Mouse (Mus musculus): ENCODE results near the gene Rps9.
"Not testable (repeated sequence)": the region's sequence is repeated elsewhere in the genome, so short reads cannot be mapped to it uniquely, and the experiment has no call there.

Gene Rps9

DNA sequence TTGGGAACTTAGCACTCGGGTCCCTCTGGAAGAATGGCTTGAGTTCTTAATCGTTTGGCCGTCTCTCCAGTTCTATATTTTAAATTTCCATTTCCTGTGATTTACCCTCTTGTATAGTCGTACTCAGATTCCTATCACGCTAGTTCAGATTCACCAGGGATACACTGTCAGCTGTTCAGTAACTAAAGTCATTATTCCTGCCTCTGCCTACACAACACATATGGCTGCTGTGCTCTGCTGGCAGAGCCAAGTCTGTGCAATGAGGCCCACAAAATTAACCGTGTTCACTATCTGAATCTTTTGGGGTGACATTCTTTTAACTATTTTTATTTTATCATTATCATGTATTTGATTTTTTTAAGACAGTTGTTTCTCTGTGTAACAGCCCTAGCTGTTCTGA, 5.3 kb upstream of the Rps9 start:
- no peak for DNase-seq (ENCODE audit: low read depth)

DNA sequence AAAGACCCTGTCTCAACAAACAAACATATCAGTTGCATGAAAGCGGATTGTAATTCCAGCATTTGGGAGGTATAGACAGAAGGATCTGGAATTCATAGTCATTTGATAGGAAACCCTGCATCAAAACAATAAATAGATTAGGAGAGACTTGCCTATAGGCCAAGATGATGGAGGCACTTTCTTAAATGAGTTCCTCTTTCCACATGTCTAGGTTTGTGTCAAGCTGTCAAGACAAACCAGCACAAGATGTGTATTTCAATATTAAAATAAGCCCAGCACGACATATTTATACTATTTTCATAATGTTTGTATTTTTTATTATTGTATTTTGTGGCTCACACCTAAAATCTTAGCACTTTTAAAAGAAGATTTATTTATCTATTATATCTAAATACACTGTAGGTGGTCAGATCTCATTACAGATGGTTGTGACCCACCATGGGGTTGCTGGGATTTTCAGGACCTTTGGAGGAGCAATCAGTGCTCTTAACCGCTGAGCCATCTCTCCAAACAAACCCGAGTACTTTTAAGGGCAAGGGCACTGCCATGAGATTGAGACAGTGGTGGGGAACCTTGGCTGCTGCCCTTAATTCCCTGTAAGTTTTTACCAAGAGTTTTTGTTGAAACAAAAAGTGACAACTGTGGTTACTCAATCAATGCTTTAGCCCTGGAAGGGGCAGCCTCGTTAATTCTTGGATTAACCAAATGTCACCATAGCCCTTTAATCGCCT, 480 bp upstream of the Rps9 start:
- DNase-seq (ENCODE audit: low read depth), result no peak

- DNase-seq (ENCODE audit: low read depth), result no peak
Observed at GRCm38 (mm10) chr7:3704475-3704874, 682 bp downstream of the Rps9 start.

DNA sequence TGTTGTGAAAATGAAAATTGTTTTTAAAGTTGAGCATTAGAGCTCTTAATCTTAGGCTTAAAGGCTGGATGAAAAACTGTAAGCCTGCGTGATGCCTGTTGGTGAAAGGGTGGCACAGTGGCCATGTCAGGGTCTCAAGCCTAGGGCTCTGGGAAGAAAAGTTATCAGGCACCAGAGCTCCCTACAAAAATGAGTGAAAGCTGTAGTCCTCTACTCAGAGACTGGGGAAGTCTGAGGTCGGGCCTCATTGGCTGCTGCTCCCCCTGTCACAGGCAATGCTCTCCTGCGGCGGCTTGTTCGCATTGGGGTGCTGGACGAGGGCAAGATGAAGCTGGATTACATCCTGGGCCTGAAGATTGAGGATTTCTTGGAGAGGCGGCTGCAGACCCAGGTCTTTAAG, 1.7 kb downstream of the Rps9 start:
- DNase-seq (ENCODE audit: low read depth), result not testable (repeated sequence)

- no peak for DNase-seq (ENCODE audit: low read depth)
Observed at GRCm38 (mm10) chr7:3705911-3706310, 2.1 kb downstream of the Rps9 start.

GRCm38 (mm10) chr7:3706343-3706934, 2.6 kb downstream of the Rps9 start:
- no peak for DNase-seq (ENCODE audit: low read depth)

DNA sequence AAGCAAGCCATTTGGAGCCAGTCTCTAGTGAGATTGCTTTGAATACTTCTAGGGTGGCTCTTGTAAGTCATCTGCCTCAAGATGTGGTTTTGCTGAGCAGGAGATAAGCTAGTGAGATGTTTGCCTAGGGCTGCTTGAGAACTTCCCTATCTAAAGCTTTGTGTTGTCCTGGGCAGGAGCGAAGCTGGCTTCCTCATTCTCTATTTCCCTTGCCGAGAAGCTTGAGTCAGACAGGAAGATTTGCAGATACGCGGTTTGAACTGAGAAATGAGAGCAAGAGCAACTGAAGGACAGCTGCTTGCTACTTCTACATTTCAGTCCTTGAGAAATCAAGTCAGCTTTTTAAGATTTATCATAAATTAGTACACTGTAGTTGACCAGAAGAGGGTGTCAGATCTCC, 3.2 kb downstream of the Rps9 start:
- no peak for DNase-seq (ENCODE audit: low read depth)

GRCm38 (mm10) chr7:3707568-3708413, 4.0 kb downstream of the Rps9 start:
- no peak for DNase-seq (ENCODE audit: low read depth)

GRCm38 (mm10) chr7:3708447-3708980, 4.7 kb downstream of the Rps9 start:
- not testable (repeated sequence) for DNase-seq (ENCODE audit: low read depth)

- DNase-seq (ENCODE audit: low read depth), result no peak
Observed at GRCm38 (mm10) chr7:3709000-3709399, 5.2 kb downstream of the Rps9 start.

DNA sequence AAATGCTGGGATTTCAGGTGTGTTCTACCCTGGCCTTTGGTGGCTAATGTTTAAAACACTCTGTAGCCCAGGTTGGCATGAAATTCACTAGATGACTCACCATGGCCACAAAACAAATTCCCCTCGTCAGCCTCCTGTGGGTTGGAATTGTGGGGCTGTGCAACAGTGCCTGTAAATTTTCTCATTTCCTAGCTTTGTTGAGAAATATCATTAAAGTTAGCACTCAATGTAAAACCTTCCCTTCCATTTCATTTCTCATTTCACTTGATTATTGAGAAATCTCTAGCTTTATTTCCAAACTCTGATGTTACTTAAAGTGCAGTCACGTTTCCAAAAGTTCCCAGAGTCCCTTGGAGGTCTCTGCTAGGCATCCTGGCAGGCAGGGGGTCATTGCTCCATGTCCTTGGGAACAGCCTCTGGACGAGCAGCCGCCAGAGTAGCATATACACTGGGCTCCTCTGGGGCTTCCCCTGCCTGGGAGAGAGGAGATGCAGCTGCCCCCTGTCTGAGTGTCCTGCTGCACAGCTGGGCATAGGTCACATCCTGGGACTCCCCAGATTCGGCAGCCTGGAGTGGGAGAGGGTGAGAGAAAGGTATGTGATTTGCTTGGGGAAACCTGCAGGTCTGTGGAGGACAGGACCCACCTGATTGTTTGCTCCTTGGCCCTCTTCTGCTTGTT, 8.6 kb downstream of the Rps9 start:
- DNase-seq (ENCODE audit: low read depth), result no peak

GRCm38 (mm10) chr7:3715249-3715648, 11.5 kb downstream of the Rps9 start:
- no peak for DNase-seq (ENCODE audit: low read depth)

- not testable (repeated sequence) for DNase-seq (ENCODE audit: low read depth)
Observed at GRCm38 (mm10) chr7:3720268-3720667, 16.5 kb downstream of the Rps9 start, which contains the start of gene Pirb. Pirb (minus strand) TSS chr7:3720391.

DNA sequence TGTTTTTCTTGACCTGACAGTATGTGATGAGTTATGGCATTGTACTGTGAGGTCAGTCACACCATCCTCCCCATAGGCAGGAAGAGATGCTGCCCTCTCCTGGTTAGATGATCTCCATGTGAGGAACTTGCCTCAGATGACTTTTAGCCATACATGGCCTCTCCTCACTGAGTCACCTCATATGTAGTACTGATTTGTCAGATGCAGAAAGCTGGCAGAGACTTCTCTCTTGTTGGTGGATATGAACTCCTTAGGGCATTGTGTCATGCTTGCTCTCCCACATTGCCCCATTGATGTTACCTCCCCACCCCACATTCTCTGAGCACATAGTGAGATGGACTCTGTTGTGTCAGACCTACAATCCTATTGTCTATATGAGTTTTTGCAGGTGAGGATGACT, 21.7 kb downstream of the Rps9 start:
- not testable (repeated sequence) for DNase-seq (ENCODE audit: low read depth)

GRCm38 (mm10) chr7:3732675-3733074, 28.9 kb downstream of the Rps9 start:
- DNase-seq (ENCODE audit: low read depth), result not testable (repeated sequence)
